Mouse (Mus musculus): ENCODE results near the gene Dusp14. TPM values are rescaled to one million over a fixed set of nuclear protein-coding genes. Genes with fewer than 3 reads are reported as not detected.
A peak's percentile ranks its signal among the peaks of the same experiment; 100 is the strongest.

Gene Dusp14
- polyA plus RNA-seq (2016; fragmentation: Nextera tagmentation; extraction: Ambion mirVana), result 6.0 and 6.9 TPM in 2 replicates

GRCm38 (mm10) chr11:84069034-84069370, at the start of gene Dusp14:
TSS of gene Dusp14 (minus strand) at chr11:84069261.
- DNase-seq (ENCODE audit: low spot score), result no peak
- 6% methylated on average over 11 of the region's 11 CpGs for WGBS
- peak within 1 kb of the TSS; percentile 82 for H3K27ac ChIP-seq

GRCm38 (mm10) chr11:84117431-84117830, 48.4 kb upstream of the Dusp14 start:
- DNase-seq (ENCODE audit: low spot score), result no peak
- Histone ChIP-seq H3K9me3 (no peaks in the 10 kb centered on the region), H3K4me3 (no peak overlapping the region), H3K4me1 (no peaks in the 10 kb centered on the region), H3K36me3 (peaks cover 87% of the 10 kb centered on the region), H3K27ac (no peak overlapping the region), H3K27me3 (ENCODE audit: insufficient read depth, poor library complexity, severe bottlenecking) (no peaks in the 10 kb centered on the region)
- 85% methylated on average over 4 of the region's 4 CpGs for WGBS

More at GRCm38 (mm10) chr11:84069034-84069370, at the start of gene Dusp14:
- Histone ChIP-seq H3K4me3 (peak within 1 kb of the TSS; percentile 79), H3K36me3 (no peaks in the 10 kb centered on the region), H3K4me1 (peaks cover 40% of the 10 kb centered on the region), H3K9me3 (no peaks in the 10 kb centered on the region), H3K27me3 (ENCODE audit: insufficient read depth, poor library complexity, severe bottlenecking) (peaks cover 46% of the 10 kb centered on the region)

- peaks cover 79% of the 10 kb centered on the region for H3K36me3 ChIP-seq
- H3K4me1 ChIP-seq, result no peaks in the 10 kb centered on the region
Observed at GRCm38 (mm10) chr11:84116221-84116620, 47.2 kb upstream of the Dusp14 start.

GRCm38 (mm10) chr11:84115646-84116045, 46.6 kb upstream of the Dusp14 start:
- Histone ChIP-seq H3K4me1 (no peaks in the 10 kb centered on the region), H3K9me3 (no peaks in the 10 kb centered on the region), H3K27ac (no peak overlapping the region), H3K36me3 (peaks cover 79% of the 10 kb centered on the region), H3K4me3 (no peak overlapping the region), H3K27me3 (ENCODE audit: insufficient read depth, poor library complexity, severe bottlenecking) (no peaks in the 10 kb centered on the region)
- no peak for DNase-seq (ENCODE audit: low spot score)
- 81% methylated on average over 9 of the region's 9 CpGs for WGBS

More at GRCm38 (mm10) chr11:84116221-84116620, 47.2 kb upstream of the Dusp14 start:
- 78% methylated on average over 2 of the region's 2 CpGs for WGBS
- no peaks in the 10 kb centered on the region for H3K9me3 ChIP-seq
- no peak for DNase-seq (ENCODE audit: low spot score)
- no peak overlapping the region for H3K4me3 ChIP-seq
- no peak overlapping the region for H3K27ac ChIP-seq
- H3K27me3 ChIP-seq (ENCODE audit: insufficient read depth, poor library complexity, severe bottlenecking), result no peaks in the 10 kb centered on the region

- H3K4me3 ChIP-seq, result no peak overlapping the region
- WGBS, result 86% methylated on average over 5 of the region's 5 CpGs
Observed at GRCm38 (mm10) chr11:84113623-84114022, 44.6 kb upstream of the Dusp14 start.

GRCm38 (mm10) chr11:84107137-84107536, 38.1 kb upstream of the Dusp14 start:
- Histone ChIP-seq H3K27me3 (ENCODE audit: insufficient read depth, poor library complexity, severe bottlenecking) (no peaks in the 10 kb centered on the region), H3K4me1 (no peaks in the 10 kb centered on the region), H3K9me3 (no peaks in the 10 kb centered on the region), H3K27ac (no peak overlapping the region), H3K4me3 (no peak overlapping the region), H3K36me3 (peaks cover 85% of the 10 kb centered on the region)
- DNase-seq (ENCODE audit: low spot score), result no peak
- WGBS, result 60% methylated on average over 2 of the region's 2 CpGs

More at GRCm38 (mm10) chr11:84113623-84114022, 44.6 kb upstream of the Dusp14 start:
- Histone ChIP-seq H3K9me3 (no peaks in the 10 kb centered on the region), H3K27me3 (ENCODE audit: insufficient read depth, poor library complexity, severe bottlenecking) (no peaks in the 10 kb centered on the region), H3K36me3 (peaks cover 76% of the 10 kb centered on the region), H3K4me1 (no peaks in the 10 kb centered on the region), H3K27ac (no peak overlapping the region)
- no peak for DNase-seq (ENCODE audit: low spot score)

GRCm38 (mm10) chr11:84104036-84104435, 35.0 kb upstream of the Dusp14 start:
- WGBS, result 90% methylated on average over 6 of the region's 6 CpGs
- Histone ChIP-seq H3K4me3 (no peak overlapping the region), H3K27ac (no peak overlapping the region), H3K9me3 (no peaks in the 10 kb centered on the region), H3K27me3 (ENCODE audit: insufficient read depth, poor library complexity, severe bottlenecking) (no peaks in the 10 kb centered on the region), H3K4me1 (no peaks in the 10 kb centered on the region), H3K36me3 (peaks cover 90% of the 10 kb centered on the region)
- DNase-seq (ENCODE audit: low spot score), result no peak

- DNase-seq (ENCODE audit: low spot score), result no peak
- H3K27ac ChIP-seq, result no peak overlapping the region
- H3K27me3 ChIP-seq (ENCODE audit: insufficient read depth, poor library complexity, severe bottlenecking), result no peaks in the 10 kb centered on the region
- no peak overlapping the region for H3K4me3 ChIP-seq
- no peaks in the 10 kb centered on the region for H3K9me3 ChIP-seq
- H3K4me1 ChIP-seq, result no peaks in the 10 kb centered on the region
- peaks cover 87% of the 10 kb centered on the region for H3K36me3 ChIP-seq
Observed at GRCm38 (mm10) chr11:84101182-84101581, 32.1 kb upstream of the Dusp14 start.

GRCm38 (mm10) chr11:84097251-84097998, 28.4 kb upstream of the Dusp14 start:
- H3K4me1 ChIP-seq, result no peaks in the 10 kb centered on the region
- DNase-seq (ENCODE audit: low spot score), result no peak
- peaks cover 76% of the 10 kb centered on the region for H3K36me3 ChIP-seq
- 84% methylated on average over 5 of the region's 5 CpGs for WGBS
- no peak overlapping the region for H3K27ac ChIP-seq
- H3K9me3 ChIP-seq, result no peaks in the 10 kb centered on the region
- no peak overlapping the region for H3K4me3 ChIP-seq
- no peaks in the 10 kb centered on the region for H3K27me3 ChIP-seq (ENCODE audit: insufficient read depth, poor library complexity, severe bottlenecking)

- WGBS, result 85% methylated on average over 4 of the region's 4 CpGs
- Histone ChIP-seq H3K36me3 (peaks cover 71% of the 10 kb centered on the region), H3K4me1 (no peaks in the 10 kb centered on the region), H3K9me3 (no peaks in the 10 kb centered on the region), H3K27ac (no peak overlapping the region), H3K4me3 (no peak overlapping the region), H3K27me3 (ENCODE audit: insufficient read depth, poor library complexity, severe bottlenecking) (no peaks in the 10 kb centered on the region)
- no peak for DNase-seq (ENCODE audit: low spot score)
Observed at GRCm38 (mm10) chr11:84095084-84095483, 26.0 kb upstream of the Dusp14 start.

- no peak for DNase-seq (ENCODE audit: low spot score)
- H3K36me3 ChIP-seq, result peaks cover 70% of the 10 kb centered on the region
- WGBS, result 94% methylated on average over 8 of the region's 8 CpGs
- H3K4me3 ChIP-seq, result no peak overlapping the region
- no peaks in the 10 kb centered on the region for H3K27me3 ChIP-seq (ENCODE audit: insufficient read depth, poor library complexity, severe bottlenecking)
- no peaks in the 10 kb centered on the region for H3K9me3 ChIP-seq
- H3K4me1 ChIP-seq, result no peaks in the 10 kb centered on the region
- no peak overlapping the region for H3K27ac ChIP-seq
Observed at GRCm38 (mm10) chr11:84090572-84090971, 21.5 kb upstream of the Dusp14 start.

- H3K36me3 ChIP-seq, result peaks cover 50% of the 10 kb centered on the region
- DNase-seq (ENCODE audit: low spot score), result no peak
- 94% methylated on average over 5 of the region's 5 CpGs for WGBS
Observed at GRCm38 (mm10) chr11:84081901-84082300, 12.8 kb upstream of the Dusp14 start.

GRCm38 (mm10) chr11:84080327-84080726, 11.3 kb upstream of the Dusp14 start:
- WGBS, result 73% methylated on average over 3 of the region's 3 CpGs
- no peak for DNase-seq (ENCODE audit: low spot score)
- Histone ChIP-seq H3K27ac (no peak overlapping the region), H3K4me1 (peaks cover 10% of the 10 kb centered on the region; the same call in 1 of the 2 replicates), H3K4me3 (no peak overlapping the region), H3K9me3 (no peaks in the 10 kb centered on the region), H3K27me3 (ENCODE audit: insufficient read depth, poor library complexity, severe bottlenecking) (no peaks in the 10 kb centered on the region), H3K36me3 (peaks cover 40% of the 10 kb centered on the region)

More at GRCm38 (mm10) chr11:84081901-84082300, 12.8 kb upstream of the Dusp14 start:
- H3K27ac ChIP-seq, result no peak overlapping the region
- no peaks in the 10 kb centered on the region for H3K9me3 ChIP-seq
- no peak overlapping the region for H3K4me3 ChIP-seq
- H3K27me3 ChIP-seq (ENCODE audit: insufficient read depth, poor library complexity, severe bottlenecking), result no peaks in the 10 kb centered on the region
- H3K4me1 ChIP-seq, result peaks cover 10% of the 10 kb centered on the region; the same call in 1 of the 2 replicates

Data from heart, embryonic 10.5 days (tissue).